Mouse (Mus musculus) kidney, embryonic 16.5 days (tissue): Measurements from ENCODE around the gene Creld2. TPM values are rescaled to one million over a fixed set of nuclear protein-coding genes. Genes with fewer than 3 reads are reported as not detected.

Source experiments
- polyA plus RNA-seq: library from polyadenylated mRNA; unstranded; fragments of >200 nt; fragmentation: Nextera tagmentation; extraction: Ambion mirVana; gene quantifications from 2 replicates; pipeline ENCODE4 v1.2.1, GENCODE M21; 2015

The Creld2 gene
- polyA plus RNA-seq, 1 experiment from 2014 or later = 133 TPM

Other genes with a start within 250 kb of the Creld2 start
- not detected in 2 replicates for gene Zdhhc25, start 219.3 kb upstream of the Creld2 start, polyA plus RNA-seq
- gene Brd1, start 85.4 kb upstream of the Creld2 start, polyA plus RNA-seq = 19.1 and 21.1 TPM in 2 replicates
- 22.0 and 23.1 TPM in 2 replicates for gene Zbed4, start 68.0 kb upstream of the Creld2 start, polyA plus RNA-seq
- gene Alg12, start 328 bp upstream of the Creld2 start, polyA plus RNA-seq = 15.7 and 16.9 TPM in 2 replicates
- gene Pim3, start 42.5 kb downstream of the Creld2 start, polyA plus RNA-seq = 59.6 and 77.7 TPM in 2 replicates
- gene Ttll8, start 134.8 kb downstream of the Creld2 start, polyA plus RNA-seq = not detected in 2 replicates
- gene Mlc1, start 159.4 kb downstream of the Creld2 start, polyA plus RNA-seq = 0.06 TPM in 1 of 2 replicates, not detected in the other
- 0.31 TPM in 1 of 2 replicates, not detected in the other for gene Mov10l1, start 163.3 kb downstream of the Creld2 start, polyA plus RNA-seq
- 0.04 and 0.23 TPM in 2 replicates for gene Panx2, start 240.1 kb downstream of the Creld2 start, polyA plus RNA-seq